Mouse (Mus musculus): ENCODE measurements around the gene Zkscan6. TPM values are rescaled to one million over a fixed set of nuclear protein-coding genes. Genes with fewer than 3 reads are reported as not detected.
A peak's percentile ranks its signal among the peaks of the same experiment; 100 is the strongest.

The Zkscan6 gene
- 1 to 10 TPM; 3.4 TPM for total RNA-seq (2021)
- long read RNA-seq, experiment 1, transcript Zkscan6-202 (7 exons, 2,270 nt): major isoform, 5 of 7 reads
- long read RNA-seq, experiment 1, partial matches to known transcripts: 1 of 7 reads
- long read RNA-seq, experiment 1, other reads (novel, unspliced or antisense): 1 of 7 reads
- long read RNA-seq, experiment 2, partial matches to known transcripts: 0 of 3 reads
- long read RNA-seq, experiment 2, other reads (novel, unspliced or antisense): 1 of 3 reads

DNA sequence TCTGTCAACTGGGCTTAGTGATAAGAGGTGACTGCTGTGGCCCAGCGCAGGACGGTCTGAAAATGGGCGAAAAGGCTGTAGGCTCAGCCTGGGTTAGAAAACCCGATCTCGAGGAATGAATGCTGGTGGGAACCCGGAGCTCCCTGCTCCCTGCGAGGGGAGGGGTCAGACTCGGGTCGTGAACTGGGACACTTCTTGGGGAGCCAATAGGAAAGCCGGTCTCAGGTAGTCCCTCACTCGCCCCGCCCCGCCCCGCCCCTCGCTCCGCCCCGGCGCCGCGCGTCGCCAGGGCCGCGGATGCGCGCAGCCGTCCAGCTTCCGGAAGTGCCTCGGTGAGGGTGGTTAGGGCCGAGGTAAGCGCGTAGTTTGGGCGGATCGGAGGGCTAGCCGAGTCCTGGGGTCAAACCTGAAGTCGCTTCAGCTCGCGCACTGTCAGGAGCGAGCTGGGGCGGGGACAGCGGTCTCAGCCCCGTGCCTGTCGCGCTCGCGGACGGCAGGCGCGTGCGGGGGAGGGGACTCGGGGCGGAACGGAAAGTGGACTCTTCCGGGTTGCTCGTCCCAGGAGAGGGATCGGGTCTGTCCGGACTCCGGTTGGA is at the start of gene Zkscan6:
Gene Zkscan6, plus strand, starts transcription at position 267 of the 596 bp plus-strand sequence.
- peak; percentile 86 for DNase-seq
- intact Hi-C loops (cut with DNase I; ENCODE audit: low total_unique reads): no loop called here

DNA sequence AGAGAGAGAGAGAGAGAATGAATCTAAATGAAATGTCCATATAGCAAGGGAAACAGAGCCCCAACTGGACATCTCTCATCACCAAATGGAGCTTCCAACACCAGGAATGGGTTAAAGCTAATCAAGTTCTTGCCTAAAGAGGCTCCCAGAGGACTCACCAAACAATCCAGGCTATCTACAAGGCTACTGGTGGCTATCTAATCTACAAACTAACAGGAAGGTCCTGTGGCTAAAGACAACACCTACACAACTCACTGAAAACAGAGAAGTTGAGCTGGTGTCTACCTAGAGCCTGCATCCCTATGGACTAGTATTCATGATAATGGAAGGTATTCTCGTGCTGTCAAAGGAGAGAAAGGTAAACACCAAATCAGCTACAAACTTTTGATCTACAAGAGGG is 47.6 kb upstream of the Zkscan6 start:
- DNase-seq: no peak
- intact Hi-C loops (cut with DNase I; ENCODE audit: low total_unique reads): no loop called here

DNA sequence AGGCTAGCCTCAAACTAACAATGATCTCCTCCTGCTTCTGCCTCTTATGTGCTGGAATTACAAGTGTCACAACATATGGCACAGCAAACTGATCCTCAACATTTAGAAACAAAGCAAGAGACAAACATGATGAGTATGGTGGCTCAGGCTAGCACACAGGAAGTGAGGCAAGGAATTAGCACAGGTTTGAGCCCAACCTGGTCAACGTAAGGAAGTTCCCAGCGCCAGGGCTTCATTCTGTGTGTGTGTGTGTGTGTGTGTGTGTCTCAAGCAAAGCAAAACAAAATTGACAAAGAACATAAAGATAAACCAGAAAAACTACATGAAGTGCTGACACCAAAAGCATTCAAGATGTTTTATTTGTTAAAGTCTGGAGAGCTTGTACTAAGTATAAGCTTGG is 46.1 kb upstream of the Zkscan6 start:
- intact Hi-C loops (cut with DNase I; ENCODE audit: low total_unique reads): no loop called here
- DNase-seq: no peak

DNA sequence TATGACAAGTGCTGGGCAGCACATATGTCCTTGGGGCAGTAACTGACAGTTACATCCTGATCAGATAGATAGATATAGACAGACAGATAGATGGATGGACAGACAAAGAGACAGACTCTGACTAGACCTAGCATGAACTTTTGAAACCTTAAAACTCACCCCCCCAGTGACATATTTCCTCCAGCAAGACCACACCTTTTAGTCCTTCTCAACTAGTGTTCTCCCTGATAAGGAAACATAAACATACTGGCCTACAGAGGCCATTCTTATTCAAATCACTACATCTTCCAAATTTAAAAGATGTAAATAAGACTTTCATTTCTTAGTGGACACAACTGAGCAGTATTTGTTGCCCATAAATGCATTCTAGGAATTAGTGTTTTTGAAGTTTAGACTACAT is 38.5 kb upstream of the Zkscan6 start:
- DNase-seq: no peak
- intact Hi-C loops (cut with DNase I; ENCODE audit: low total_unique reads): no loop called here

DNA sequence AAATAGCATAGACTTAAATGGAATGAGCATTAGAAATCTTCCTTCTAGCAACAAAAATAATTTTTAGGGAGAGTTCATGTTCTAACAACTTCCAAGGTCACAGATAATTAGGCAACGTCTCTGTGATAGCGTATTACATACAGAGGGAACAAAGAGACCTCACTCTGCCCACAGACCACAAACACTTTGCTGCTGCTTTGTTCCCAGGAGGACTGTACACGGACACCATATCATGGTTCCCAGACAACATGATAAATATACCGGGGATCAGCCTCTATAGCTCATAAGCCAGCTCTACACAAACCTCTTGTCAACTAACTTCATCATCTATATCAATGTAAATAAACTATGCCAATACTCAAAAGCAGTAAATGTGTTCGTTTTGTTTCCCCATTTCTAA is 37.0 kb upstream of the Zkscan6 start:
- no peak for DNase-seq
- intact Hi-C loops (cut with DNase I; ENCODE audit: low total_unique reads): no loop called here

DNA sequence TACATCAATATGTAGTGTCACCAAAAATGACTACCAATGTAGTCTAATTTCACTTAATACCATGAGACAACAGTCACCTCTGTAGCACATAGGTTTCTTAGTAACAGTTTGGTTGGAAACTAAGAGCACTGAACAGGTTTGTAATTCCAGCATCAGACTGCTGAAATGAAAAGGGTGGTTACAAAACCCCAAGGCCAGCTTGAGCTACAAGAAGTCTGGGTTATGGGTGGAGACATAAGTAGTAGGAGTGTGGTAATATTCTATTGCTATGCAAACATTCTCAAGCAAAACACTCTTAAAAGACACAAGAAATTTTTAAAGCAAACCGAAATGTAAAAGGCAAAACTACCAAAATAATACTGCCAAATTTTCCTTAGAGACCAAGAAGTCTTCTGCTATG is 35.4 kb upstream of the Zkscan6 start:
- DNase-seq: no peak
- intact Hi-C loops (cut with DNase I; ENCODE audit: low total_unique reads): no loop called here

DNA sequence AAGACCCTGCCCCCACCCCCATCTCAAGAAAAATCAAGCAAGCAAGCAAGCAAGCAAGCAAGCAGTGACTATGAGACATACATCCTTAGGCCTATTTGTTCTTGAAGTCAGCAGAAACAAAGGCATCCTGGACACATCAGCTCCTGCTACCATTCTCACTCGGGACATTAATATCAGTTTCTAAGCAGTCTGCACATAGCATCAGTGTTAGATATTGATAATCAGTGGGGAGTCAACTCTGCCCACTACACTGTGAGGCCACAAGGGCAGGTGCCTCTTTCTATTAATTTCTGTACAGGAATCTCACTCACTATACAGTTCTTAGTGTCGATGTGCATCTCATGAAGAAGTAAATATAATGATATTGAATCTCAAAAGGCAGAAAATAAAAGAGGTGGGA is 33.4 kb upstream of the Zkscan6 start:
- no peak for DNase-seq
- intact Hi-C loops (cut with DNase I; ENCODE audit: low total_unique reads): no loop called here

DNA sequence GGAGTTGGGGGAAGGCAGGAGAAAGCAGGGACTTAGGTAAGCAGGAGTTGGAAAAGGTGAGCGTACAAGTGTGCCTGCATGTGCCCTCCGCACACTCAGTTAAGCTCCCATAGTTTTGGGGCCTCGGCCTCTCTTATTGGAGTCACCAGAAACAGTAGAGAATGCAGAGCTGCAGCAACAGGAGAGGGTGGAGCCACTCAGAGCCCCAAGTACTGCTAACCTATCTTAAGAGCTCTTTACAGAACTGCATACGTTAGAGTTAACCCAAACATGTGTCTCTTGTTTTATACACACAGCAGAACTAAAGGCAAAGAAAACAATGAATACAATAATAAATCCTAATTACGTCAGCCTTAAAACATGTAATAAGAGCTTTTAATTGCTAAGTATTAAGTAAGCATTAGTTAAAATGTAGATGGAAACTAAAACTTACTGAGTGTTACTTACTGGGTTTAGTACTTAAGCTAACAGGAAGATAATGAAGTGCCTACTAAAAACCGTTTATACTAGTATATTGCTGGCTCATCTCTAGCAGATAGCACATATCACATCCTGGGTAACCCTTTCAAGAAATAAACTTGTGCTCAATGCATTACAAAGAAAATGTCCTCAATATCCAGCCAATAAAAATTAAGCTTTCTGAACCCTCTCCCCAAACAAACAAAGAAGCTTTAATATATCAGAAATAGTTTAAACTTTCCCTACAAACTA is 32.9 kb upstream of the Zkscan6 start:
- intact Hi-C loops (cut with DNase I; ENCODE audit: low total_unique reads): no loop called here

DNA sequence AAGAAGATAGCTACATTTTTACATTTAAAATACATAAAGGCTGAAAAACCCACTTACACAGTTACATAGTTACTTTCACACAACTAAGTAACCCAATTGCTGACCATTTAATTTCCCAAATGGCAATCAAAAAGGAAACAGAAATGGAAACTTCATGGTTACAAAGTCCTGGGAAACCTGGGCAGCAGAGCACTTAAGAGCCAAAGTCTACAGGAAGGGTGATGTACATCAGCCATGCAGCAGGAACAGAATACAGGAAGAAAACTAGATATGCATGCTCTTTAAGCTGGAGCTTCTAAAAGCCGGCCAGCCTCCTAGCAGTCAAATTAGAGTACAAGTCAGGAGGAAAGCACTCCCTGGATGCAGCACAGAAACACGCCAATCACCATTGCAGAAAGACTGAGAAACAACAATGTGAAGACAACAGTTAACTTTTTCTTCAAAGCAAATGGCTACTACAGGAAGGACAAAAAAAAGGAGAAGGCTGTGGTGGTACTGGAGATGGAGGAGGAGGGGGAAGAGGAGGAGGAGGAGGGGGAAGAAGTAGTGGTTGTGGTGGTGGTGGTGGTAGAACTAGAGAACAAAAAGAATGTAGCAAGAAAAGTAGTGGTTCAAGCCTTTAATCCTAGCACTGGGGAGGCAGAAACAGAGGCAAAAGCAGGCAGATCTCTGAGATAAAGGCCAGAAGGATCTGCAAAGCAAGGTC is 29.9 kb upstream of the Zkscan6 start:
- no peak for DNase-seq
- intact Hi-C loops (cut with DNase I; ENCODE audit: low total_unique reads): no loop called here

More for the DNA sequence above, 32.9 kb upstream of the Zkscan6 start:
- DNase-seq: no peak

DNA sequence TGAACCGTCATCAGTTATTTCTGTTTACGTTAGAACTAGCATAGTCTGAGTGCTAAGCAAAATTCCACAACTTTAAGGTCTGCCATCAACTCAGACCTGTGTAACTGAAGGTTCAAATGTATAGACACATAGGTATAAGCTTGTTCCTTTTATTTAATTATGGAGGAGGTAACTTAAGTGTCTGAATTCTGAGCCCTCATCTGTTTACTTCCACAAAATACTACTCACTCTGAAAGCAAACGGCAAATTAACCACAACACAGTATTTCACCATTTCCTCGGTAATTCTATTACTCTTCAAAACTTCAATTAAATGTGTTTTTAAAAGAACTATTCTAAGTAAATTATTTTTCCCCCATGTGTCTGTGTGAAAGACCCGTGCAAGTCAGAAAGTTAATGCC is 29.2 kb upstream of the Zkscan6 start:
- no peak for DNase-seq
- intact Hi-C loops (cut with DNase I; ENCODE audit: low total_unique reads): no loop called here

DNA sequence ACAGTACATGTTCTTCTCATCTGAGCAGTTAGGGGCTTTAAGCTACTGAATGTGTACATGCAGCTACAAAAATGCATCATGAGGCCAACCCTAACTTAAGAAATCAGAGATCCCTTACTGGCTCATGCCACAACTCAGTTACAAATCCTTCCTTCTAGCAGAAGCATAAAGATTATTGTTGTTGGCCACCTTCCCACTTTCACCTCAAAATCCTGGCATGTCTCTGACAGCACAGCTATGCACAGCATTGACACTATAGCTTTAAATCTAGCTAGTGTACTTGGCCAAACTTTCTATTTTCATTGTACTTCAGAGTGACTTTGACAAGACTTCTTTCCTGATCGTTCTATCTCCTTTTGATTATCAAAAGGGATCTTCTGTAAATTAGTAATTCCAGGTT is 27.9 kb upstream of the Zkscan6 start:
- intact Hi-C loops (cut with DNase I; ENCODE audit: low total_unique reads): no loop called here
- no peak for DNase-seq

DNA sequence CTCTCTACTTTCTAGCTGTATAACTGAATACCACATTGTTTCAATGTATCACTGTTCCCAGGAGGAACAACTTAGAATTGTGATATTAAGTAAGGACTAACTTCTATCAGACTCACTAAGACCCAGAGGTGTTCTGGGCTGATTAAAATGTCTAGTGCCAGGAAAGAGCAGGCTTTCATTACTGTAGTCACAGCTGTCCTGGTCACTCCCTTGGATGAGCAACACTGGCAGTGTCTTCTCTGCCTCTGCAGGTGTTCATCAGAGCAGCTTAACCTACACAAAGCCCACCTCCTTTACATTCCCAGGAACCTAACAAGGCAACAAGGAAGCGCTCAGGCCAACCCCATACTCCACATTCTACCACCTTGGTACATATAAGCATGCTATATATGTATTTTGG is 27.4 kb upstream of the Zkscan6 start:
- intact Hi-C loops (cut with DNase I; ENCODE audit: low total_unique reads): no loop called here
- DNase-seq: no peak

DNA sequence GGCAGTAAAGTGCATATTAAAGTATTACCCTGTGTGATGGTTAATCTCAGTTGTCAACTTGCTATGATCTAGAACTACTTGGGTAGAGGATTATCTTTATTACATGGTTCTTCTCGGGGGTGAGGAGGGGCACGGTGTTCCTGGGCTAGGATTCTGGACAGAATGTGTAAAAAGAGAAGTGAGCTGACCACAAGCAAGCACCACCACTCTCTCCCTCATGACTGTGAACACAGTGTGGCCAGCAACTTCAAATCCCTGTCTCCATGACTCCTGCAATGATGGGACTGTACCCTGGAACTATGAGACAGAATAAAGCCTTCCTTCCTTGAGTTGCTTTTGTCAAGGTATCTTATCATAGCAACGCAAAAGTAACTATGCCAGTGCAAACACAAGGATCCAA is 25.4 kb upstream of the Zkscan6 start:
- intact Hi-C loops (cut with DNase I; ENCODE audit: low total_unique reads): no loop called here
- DNase-seq: no peak

DNA sequence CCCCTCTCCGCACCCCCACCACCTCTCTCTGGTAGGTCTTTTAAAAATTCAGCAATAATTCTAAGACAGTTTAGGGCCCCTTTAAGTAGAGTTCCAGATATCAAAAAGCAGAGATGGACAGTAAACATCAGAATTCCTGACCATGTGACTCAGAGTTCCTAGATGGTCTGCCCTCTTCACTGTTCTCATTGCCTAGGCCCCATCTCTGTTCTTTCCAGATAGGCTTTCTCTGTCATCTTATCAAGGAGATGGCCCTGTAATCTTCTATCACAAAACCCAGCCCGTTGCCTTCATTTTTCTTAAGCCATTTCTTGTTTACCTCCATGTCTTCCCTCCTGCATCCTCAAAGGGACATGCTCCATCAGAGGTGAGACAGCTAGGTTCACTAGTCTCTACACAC is 20.8 kb upstream of the Zkscan6 start:
- intact Hi-C loops (cut with DNase I; ENCODE audit: low total_unique reads): no loop called here
- DNase-seq: no peak

DNA sequence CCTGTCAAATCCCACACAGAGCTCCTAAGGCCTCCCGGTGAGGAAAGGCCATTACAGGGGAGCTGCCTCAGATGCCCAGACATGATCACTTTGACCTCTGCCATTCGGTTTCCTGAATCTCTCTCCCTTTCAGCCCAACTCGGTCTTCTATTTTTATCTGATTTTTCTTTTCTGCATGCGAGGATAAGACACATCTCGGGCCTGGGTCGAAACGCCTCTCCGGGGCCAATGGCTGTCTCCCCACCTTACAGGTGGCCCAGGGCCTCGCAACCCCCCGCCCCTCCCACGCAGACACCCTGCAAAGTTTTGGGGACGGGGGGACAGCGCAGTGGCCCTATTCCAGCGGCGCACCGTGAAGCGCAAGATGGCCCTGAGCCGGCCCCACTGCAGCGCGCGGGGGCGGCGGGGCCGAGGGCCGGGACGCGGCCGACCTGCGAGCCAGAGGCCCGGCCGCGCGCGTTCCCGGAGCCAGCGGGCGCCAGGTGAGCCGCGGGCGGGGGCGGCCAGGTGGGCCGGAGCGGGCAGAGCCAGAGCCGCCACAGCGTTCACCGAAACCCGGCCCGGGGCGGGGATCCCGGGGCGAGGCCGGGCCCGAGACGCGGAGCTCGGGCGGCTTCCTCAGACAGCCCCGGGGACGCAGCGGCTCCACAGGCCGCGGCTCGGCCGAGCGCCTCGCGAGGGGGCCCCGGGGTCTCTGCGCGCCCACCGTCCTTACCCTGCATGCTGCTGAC is 19.4 kb upstream of the Zkscan6 start:
- intact Hi-C loops (cut with DNase I; ENCODE audit: low total_unique reads): no loop called here
- no peak for DNase-seq

DNA sequence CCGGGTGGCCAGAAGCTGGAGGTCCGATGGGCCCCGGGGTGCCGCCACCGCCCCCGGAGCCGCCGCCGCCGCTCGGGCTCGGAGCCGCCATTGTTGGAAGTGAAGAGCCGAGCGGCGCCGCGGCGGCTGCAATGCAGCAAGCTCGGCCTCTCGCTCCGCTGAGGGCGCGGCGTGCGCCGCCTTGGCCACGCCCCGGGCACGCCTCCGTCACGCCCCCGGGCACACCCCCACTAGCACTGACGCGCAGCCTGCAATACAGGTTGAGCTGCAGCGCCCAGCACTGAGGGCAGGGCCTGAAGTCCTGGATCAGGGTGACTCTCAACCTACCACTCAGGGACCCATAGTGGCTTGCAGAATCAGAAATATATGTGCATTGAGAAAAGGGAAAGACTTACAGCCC is 18.8 kb upstream of the Zkscan6 start, which contains the start of gene Map2k4:
Gene Map2k4, minus strand, starts transcription at position 144 of the 400 bp plus-strand sequence.
- peak; percentile 93 for DNase-seq
- intact Hi-C loops (cut with DNase I; ENCODE audit: low total_unique reads): no loop called here

DNA sequence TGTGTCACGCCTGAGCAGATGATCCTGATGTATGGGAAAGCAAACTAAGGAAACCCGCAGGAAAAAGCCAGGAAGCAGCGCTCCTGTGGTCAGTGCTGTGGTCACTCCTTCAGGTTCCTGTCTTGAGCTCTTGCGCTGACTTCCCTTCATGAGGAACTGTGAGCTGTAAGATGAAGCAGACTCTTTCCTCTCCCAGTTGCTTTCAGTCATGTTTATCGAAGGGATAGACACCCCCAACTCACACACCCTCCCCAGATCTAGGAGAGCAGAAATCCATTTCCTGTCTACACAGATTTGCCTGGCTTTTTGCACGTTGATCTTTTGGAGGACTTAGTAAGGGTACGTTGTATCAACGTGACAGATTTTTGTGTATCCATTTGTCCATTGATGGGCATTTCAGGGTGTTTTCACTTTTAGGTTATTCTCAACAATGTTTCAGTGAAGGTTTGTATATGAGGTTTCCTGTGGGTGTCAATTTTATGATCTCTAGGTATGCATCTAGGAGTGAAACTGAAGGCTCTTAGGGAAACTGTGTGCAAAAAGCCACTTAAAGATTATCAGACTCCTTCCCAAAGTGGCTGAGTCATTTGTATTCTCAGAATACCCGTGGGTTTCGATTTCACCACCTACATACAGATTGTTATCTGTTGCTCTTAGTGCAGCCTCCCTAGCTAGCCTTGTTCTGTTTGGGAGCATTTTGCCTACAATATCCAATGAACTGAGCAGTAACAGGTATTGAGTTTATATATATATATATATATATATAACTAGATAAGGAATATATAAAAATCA is 12.4 kb upstream of the Zkscan6 start:
- no peak for DNase-seq
- intact Hi-C loops (cut with DNase I; ENCODE audit: low total_unique reads): no loop called here

DNA sequence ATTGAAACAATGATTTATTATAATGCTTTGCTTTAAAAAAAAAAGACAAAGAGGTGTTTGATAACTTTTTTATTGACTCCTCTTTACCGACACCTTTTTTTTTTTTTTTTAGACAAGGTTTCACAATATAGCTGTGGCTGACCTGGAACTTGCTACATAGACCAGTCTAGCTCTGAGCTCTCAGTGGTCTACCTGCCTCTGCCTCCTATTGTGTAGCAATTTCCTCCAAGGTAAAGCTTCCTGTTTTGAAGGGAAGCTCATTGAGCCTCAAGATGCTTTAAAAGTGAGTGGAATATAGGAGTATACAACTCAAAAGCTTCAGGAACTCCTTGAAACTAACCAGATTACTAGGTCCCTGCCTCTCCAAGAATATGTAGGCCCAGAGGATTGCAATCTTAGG is 11.1 kb upstream of the Zkscan6 start:
- DNase-seq: no peak
- intact Hi-C loops (cut with DNase I; ENCODE audit: low total_unique reads): no loop called here

DNA sequence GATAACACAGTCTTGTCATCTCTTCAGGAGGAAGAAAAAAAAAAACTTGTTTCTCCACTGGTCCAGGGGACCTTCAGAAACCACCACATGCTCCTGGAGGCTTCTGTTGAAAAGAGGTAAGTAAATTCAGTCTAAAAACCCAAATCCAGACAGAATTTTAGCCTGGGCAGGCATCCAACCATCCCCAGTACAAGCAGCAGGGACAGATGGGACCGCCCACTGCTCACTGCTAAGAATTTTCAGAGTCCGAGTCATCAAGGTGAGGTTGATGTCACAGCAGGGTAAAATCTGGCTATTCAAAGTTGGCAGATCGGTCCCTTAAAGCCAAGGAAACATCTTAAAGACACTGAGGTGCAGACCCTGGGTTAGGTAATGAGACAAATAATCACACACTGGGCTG is 5.1 kb upstream of the Zkscan6 start:
- intact Hi-C loops (cut with DNase I; ENCODE audit: low total_unique reads): no loop called here
- no peak for DNase-seq
